Mouse (Mus musculus) erythroblast, embryonic 14.5 days (primary cell): ENCODE measurements around the gene Fbxo42. TPM values are rescaled to one million over a fixed set of nuclear protein-coding genes. Genes with fewer than 3 reads are reported as not detected.

Experiments used
- H3K27me3 ChIP-seq: 2 replicates; pipeline ENCODE4 v1.6.1; 2012; ENCODE audit warnings: inconsistent platforms; ENCODE audit not compliant: control insufficient read depth
- H3K36me3 ChIP-seq: 2 replicates; pipeline ENCODE4 v1.6.1; 2012; ENCODE audit warnings: mild to moderate bottlenecking, inconsistent platforms; ENCODE audit not compliant: control insufficient read depth
- H3K4me1 ChIP-seq: 2 replicates; pipeline ENCODE4 v1.6.1; 2012; ENCODE audit warnings: inconsistent platforms; ENCODE audit not compliant: control insufficient read depth
- H3K4me3 ChIP-seq: replicated peaks from 2 replicates; pipeline ENCODE3; 2012; ENCODE audit warnings: moderate library complexity, mild to moderate bottlenecking, inconsistent platforms
- H3K9me3 ChIP-seq: 2 replicates; pipeline ENCODE4 v1.6.1; 2012; ENCODE audit warnings: low read length, inconsistent platforms, mixed read lengths; ENCODE audit not compliant: control insufficient read depth
- GATA1 ChIP-seq: IDR thresholded peaks from 2 replicates; pipeline ENCODE4 v1.6.1; 2012; ENCODE audit warnings: low read length, inconsistent platforms, mixed read lengths
- TAL1 ChIP-seq: IDR thresholded peaks from 3 replicates; pipeline ENCODE4 v1.6.1; 2012; ENCODE audit warnings: low read length, inconsistent platforms, mixed read lengths
- polyA plus RNA-seq: library from polyadenylated mRNA; stranded (reverse); fragments of >175 nt; gene quantifications from 2 replicates; pipeline ENCODE4 v1.2.3, GENCODE M21; 2012

Gene Fbxo42
- polyA plus RNA-seq, 1 experiment: 6.2 TPM

DNA sequence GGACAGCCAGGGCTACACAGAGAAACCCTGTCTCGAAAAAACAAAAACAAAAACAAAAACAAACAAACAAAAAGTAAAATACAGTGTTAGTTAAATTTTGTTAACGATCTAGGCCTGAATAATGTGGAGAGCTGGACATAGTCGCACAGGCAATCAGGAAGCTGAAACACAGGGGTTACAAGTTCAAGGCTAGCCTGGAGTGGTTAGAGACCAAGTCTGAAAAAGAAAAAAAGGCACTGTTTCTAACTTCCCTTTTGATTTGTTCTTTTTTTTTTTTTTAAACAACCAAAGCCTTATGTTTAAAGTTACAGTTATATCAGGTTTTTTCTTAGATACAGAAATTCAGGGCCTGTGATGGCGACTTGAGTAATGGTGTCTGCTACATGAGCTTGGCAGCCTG lies 12.5 kb downstream of the Fbxo42 start:
- peak overlapping the region; percentile 60 for H3K4me3 ChIP-seq
- H3K27me3 ChIP-seq: no peaks in the 10 kb centered on the region
- H3K9me3 ChIP-seq: no peaks in the 10 kb centered on the region
- H3K36me3 ChIP-seq: peaks cover 81% of the 10 kb centered on the region
- TF ChIP-seq GATA1 (no peak), TAL1 (no peak)
- H3K4me1 ChIP-seq: peaks cover 92% of the 10 kb centered on the region

DNA sequence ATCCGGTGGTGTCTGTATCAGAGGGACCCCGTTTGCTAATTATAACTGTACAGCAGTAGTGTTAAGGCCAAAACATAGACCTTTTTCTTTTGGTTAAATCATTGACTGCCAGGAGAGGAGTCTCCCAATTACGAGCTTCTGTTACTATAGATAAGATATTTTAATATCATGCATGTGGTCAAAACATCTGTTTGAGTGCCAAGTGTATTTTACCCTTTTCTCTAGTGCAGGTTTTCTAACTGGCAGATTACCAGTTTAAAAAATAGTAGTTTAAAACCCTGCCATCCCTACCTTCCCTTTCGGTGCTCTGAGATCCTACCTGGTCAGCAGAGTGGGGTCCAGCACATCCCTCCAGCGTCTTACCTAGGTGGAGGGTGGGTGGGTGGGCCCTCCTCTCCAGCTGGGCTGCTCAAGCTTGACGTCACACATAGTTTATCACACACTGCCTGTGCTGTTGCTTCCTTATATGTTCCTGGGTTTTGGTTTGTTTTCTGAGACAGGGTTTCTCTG lies 14.0 kb downstream of the Fbxo42 start:
- no peaks in the 10 kb centered on the region for H3K9me3 ChIP-seq
- peaks cover 88% of the 10 kb centered on the region for H3K4me1 ChIP-seq
- peak overlapping the region; percentile 60 for H3K4me3 ChIP-seq
- TF ChIP-seq TAL1 (peak; percentile 83), GATA1 (peak; percentile 79)
- H3K27me3 ChIP-seq: no peaks in the 10 kb centered on the region
- peaks cover 82% of the 10 kb centered on the region for H3K36me3 ChIP-seq

DNA sequence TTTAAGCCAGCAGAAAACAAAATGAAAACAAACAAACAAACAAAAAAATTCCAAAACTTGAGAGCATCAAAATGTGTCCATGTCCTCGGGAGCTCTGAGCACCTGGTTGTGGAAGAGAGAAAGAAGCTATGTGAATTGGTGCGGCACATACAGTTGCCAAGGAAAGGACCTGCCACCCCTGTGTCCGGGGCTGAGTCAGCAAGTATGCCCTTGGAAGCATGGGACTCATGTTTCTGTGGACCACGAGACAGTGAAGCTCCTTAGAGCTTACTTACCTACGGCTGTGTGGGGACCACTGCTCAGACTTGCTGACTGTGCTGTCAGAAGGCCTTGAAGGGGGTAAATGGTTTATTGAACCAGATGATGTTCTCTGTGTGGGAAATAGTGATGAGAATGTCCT lies 16.0 kb downstream of the Fbxo42 start:
- peaks cover 75% of the 10 kb centered on the region for H3K4me1 ChIP-seq
- peaks cover 79% of the 10 kb centered on the region for H3K36me3 ChIP-seq
- TF ChIP-seq TAL1 (no peak), GATA1 (no peak)

DNA sequence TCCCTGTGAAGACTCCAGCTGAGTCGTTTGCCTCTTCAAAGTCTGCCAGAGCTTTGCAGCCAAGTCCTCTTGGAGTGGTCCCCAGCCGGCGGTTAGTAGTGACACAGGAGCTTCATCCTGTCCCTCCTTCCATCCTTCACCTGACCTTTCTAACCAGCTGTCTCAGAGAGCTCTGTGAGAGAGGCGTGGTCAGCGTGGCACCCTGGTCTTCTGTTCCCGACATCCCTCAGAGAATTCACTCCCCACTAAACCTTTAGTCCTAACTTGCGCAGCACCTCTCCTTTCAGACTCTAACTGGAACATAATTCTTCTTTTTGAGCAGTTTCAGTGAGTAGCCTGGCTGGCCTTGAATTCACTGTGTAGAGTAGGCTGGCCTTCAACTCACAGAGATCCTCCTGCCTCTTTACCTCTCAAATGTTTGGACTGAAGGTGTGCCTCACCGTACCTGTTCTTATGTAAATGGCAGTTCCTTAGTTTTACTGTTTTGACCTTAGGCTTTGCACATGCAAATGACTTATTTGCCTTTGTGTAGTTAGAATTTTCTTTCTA lies 18.1 kb downstream of the Fbxo42 start:
- Histone ChIP-seq H3K4me1 (peaks cover 54% of the 10 kb centered on the region), H3K36me3 (peaks cover 85% of the 10 kb centered on the region), H3K9me3 (no peaks in the 10 kb centered on the region), H3K27me3 (no peaks in the 10 kb centered on the region), H3K4me3 (no peak overlapping the region)
- TF ChIP-seq TAL1 (no peak), GATA1 (no peak)

More for the DNA sequence above, 16.0 kb downstream of the Fbxo42 start:
- no peaks in the 10 kb centered on the region for H3K27me3 ChIP-seq
- no peak overlapping the region for H3K4me3 ChIP-seq
- H3K9me3 ChIP-seq: no peaks in the 10 kb centered on the region

DNA sequence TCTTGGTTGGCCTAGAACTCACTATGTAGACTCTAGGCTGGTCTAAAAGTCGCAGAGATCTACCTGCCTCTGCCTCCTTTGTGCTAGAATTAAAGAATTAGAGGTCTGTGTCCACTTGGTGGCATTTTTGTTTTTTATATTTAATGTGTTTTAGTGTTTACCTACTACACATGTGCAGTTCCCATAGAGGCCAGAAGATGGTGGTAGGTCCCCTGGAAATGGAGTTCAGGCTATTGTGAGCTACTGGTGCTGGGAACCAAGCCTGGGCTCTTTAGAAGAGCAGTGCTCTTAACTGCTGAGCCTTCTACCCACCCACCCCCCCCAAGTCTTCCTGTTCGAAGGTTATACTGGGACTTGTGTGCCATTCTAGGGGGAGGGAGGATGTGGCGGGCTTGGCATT lies 19.4 kb downstream of the Fbxo42 start:
- Histone ChIP-seq H3K27me3 (no peaks in the 10 kb centered on the region), H3K36me3 (peaks cover 91% of the 10 kb centered on the region), H3K4me1 (peaks cover 41% of the 10 kb centered on the region), H3K9me3 (no peaks in the 10 kb centered on the region), H3K4me3 (no peak overlapping the region)
- no peak for TF ChIP-seq TAL1
- no peak for TF ChIP-seq GATA1

DNA sequence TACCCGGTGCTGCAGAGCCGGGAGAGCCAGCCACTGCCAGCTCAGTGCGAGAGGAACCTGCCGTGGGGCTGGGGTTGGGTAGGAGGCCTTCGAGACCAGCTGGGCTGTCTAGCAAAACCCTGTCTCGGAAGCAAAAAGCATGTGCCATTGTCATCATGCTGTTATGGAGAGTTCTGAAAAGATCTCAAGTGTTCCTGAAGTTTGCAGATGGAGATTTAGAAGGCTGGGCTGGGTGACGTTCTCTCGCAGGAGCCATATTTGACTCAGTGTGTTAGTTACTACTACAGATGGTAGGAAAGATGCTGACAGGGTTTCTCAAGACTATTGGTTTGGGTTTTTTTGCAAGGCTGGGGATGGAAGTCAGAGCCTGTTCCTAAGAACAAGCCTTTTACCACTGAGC lies 24.4 kb downstream of the Fbxo42 start:
- Histone ChIP-seq H3K9me3 (no peaks in the 10 kb centered on the region), H3K27me3 (no peaks in the 10 kb centered on the region), H3K4me1 (peaks cover 6% of the 10 kb centered on the region), H3K36me3 (peaks cover 93% of the 10 kb centered on the region), H3K4me3 (no peak overlapping the region)
- TF ChIP-seq GATA1 (no peak), TAL1 (no peak)

DNA sequence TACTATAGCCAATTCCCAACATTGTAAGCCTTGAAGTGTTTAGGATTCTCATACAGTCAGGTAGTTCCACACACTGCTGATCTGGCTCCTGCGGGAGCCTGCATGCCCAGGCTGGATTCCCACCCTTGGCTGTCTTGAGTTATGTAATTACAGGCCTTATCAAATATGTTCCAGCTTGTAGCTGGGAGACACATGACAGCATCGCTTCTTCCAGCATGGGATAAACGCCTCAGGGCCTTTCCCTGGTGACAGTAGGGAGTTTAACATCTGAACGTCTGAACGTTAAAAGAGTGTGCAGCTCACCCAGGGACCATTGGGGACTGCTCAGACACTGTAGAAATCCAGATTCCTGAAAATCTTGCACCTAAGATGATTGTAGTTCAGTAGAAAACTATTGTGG lies 28.1 kb downstream of the Fbxo42 start:
- Histone ChIP-seq H3K36me3 (peaks cover 91% of the 10 kb centered on the region), H3K4me1 (no peaks in the 10 kb centered on the region), H3K4me3 (no peak overlapping the region), H3K27me3 (no peaks in the 10 kb centered on the region), H3K9me3 (no peaks in the 10 kb centered on the region)
- TF ChIP-seq TAL1 (no peak), GATA1 (no peak)

DNA sequence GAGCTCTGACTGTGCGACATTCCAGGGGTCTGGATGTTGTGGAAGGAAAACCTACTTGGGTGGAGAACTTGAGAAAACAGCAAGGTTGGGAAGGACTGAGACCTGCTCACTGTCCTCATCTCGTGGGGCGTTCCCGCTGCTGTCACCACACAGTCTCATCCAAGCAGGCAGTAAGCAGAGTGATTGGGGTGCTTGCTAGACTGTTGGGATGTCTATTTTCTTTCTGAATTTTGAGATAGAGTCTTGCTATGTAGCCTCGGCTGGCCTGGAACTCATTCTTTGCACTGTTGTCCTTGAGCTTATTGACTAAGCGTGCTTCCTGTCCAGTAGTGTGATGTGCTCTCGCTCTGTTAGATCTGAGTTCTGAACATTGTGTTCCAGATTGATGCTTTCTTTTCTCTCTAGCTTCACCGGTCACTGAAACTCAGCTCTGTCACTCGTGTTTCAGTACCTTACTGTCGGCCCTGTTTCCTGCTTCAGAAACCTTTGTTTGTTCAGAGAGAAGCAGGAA lies 28.7 kb downstream of the Fbxo42 start:
- no peaks in the 10 kb centered on the region for H3K9me3 ChIP-seq
- no peak for TF ChIP-seq TAL1
- no peaks in the 10 kb centered on the region for H3K4me1 ChIP-seq
- H3K36me3 ChIP-seq: peaks cover 91% of the 10 kb centered on the region
- no peaks in the 10 kb centered on the region for H3K27me3 ChIP-seq
- H3K4me3 ChIP-seq: no peak overlapping the region

DNA sequence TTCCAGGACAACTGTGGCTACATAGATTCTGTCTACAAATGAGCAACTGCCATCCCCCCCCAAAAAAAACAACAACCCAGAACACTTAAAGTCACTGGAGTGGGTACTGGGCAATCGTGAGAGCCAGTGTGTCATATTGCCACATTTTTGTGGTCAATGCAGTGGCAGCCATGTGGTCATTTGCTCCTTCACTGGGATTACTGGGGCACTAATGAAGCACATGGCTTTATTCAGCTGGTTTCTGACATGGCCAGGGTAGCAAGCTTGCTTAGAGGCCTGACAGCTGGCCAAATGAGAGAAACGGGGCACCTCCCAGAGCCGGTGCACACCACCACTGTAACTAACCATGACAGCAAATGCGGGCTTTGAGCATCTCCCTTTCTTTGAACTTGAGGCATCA lies 30.8 kb downstream of the Fbxo42 start:
- no peaks in the 10 kb centered on the region; the same call in 1 of the 2 replicates for H3K4me1 ChIP-seq
- H3K27me3 ChIP-seq: no peaks in the 10 kb centered on the region
- TF ChIP-seq TAL1 (no peak), GATA1 (no peak)
- H3K9me3 ChIP-seq: no peaks in the 10 kb centered on the region
- H3K36me3 ChIP-seq: peaks cover 94% of the 10 kb centered on the region
- H3K4me3 ChIP-seq: no peak overlapping the region

DNA sequence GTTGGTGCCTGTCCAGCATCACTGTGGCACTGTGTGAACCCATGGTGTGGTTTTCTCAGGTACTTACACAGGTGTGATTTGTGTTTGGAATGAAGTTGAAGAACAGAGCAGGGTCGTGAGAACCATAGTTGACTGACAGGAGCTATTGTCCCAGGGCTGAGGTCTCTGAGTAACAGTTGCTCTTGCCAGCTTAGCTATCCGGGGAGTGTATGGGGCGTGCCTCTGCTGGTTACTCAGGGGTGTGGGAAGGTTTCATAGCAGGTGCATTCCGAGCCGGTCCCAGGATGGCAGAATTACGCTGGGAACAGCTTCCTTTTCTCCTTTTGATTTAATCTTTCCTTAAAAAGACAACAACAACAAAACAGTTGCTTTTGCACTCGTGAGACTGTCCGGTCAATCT lies 33.1 kb downstream of the Fbxo42 start:
- peaks cover under 1% of the 10 kb centered on the region for H3K4me1 ChIP-seq
- no peaks in the 10 kb centered on the region for H3K27me3 ChIP-seq
- no peak overlapping the region for H3K4me3 ChIP-seq
- no peaks in the 10 kb centered on the region for H3K9me3 ChIP-seq
- TF ChIP-seq GATA1: no peak
- TF ChIP-seq TAL1: no peak
- H3K36me3 ChIP-seq: peaks cover 96% of the 10 kb centered on the region
